Mouse (Mus musculus) olfactory bulb, adult 2 months (tissue): ENCODE data around the gene Plscr3.

Source experiments
- CTCF ChIP-seq: fragments of 200-500 bp; IDR thresholded peaks from 2 replicates; pipeline ENCODE4 v1.5.1; 2012; ENCODE audit warnings: low read depth, mild to moderate bottlenecking, low read length, moderate library complexity; ENCODE audit not compliant: insufficient read depth
- POLR2A ChIP-seq: fragments of 200-500 bp; IDR thresholded peaks from 2 replicates; pipeline ENCODE4 v1.6.1; 2012; ENCODE audit warnings: mild to moderate bottlenecking, low read depth, low read length, moderate library complexity; ENCODE audit not compliant: insufficient read depth

DNA sequence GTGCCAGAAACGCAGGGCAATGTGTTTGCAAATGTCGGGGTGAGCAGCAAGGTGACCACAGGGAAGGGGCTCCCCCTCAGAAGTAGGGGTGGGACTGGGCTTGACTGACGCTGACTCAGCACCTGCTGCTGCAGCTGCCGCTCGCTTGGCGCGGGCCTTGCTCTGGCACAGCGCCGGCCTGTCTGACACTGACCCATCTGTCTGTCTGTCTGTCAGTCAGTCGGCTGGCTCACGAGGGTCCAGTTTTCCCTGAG lies 46.1 kb upstream of the Plscr3 start:
- TF ChIP-seq POLR2A, result no peak
- no peak for TF ChIP-seq CTCF
